Mouse (Mus musculus) CD8-positive naive resting alpha-beta T cell, adult 57 days (primary cell): Measurements from ENCODE around the gene Krtap5-1. TPM values are rescaled to one million over a fixed set of nuclear protein-coding genes. Genes with fewer than 3 reads are reported as not detected.

ENCODE experiments used
- total RNA-seq: library from RNA; stranded (reverse); gene quantifications from one replicate; pipeline ENCODE4 v1.2.4, GENCODE M21; 2023

Gene Krtap5-1
- total RNA-seq: not detected

DNA sequence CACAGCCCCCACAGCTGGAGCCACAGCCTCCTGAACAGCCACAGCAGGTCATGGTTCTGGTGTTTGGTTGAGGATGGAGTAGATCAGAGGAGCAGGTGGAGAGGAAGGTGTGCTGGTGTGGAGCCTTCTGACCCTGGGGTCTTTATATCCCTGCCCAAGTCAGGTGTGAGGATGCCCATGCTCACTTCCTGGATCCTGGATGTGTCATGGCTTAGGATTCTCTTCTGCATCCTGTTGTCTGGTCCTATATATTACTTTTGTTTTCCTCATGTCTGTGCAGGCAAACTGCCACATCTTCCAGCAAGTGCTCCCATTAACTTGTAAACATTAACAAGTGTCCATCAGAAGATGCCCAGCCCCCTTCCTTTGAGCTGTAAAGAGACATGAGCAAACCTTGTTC is at the start of gene Krtap5-1:
Gene Krtap5-1 (minus strand): TSS at position 101 of the 400 bp plus-strand sequence.

DNA sequence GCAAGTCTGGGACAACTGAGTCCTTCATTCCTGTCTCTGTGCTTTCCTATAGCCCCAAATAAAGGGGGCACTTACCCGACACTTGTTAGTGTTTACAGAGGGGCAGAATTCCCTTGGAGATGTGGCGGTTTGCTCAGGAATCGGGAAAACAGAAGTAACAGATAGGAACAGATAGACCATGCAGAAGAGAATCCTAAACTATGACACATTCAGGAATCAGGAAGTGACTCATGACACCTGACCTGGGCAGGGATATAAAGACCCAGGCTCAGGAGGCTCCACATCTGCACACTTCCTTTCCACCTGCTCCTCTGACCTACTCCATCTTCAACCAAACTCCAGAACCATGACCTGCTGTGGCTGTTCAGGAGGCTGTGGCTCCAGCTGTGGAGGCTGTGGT is 6.3 kb upstream of the Krtap5-1 start, which contains the start of gene Krtap5-4:
Gene Krtap5-4 (plus strand): TSS at position 301 of the 400 bp plus-strand sequence.

GRCm38 (mm10) chr7:142274263-142274662 is 22.7 kb downstream of the Krtap5-1 start, which contains the start of gene Gm4559:
Gene Gm4559 (minus strand): TSS chr7:142274363.

GRCm38 (mm10) chr7:142258254-142258653 is 38.7 kb downstream of the Krtap5-1 start, which contains the start of gene Gm2431:
Gene Gm2431 (minus strand): TSS chr7:142258354.

Other genes starting within 250 kb of the Krtap5-1 start
- gene Mob2, start 236.1 kb downstream of the Krtap5-1 start, total RNA-seq: 56.5 TPM
- gene Dusp8, start 201.3 kb downstream of the Krtap5-1 start, total RNA-seq: 3.0 TPM
- gene Gm45618, start 176.4 kb downstream of the Krtap5-1 start, total RNA-seq: not detected
- gene Gm39115, start 161.1 kb downstream of the Krtap5-1 start, total RNA-seq: not detected
- gene Gm45337, start 152.5 kb downstream of the Krtap5-1 start, total RNA-seq: not detected
- gene Gm29735, start 140.0 kb downstream of the Krtap5-1 start, total RNA-seq: not detected
- not detected for gene Gm4553, start 131.4 kb downstream of the Krtap5-1 start, total RNA-seq
- not detected for gene Krtap5-2, start 121.1 kb downstream of the Krtap5-1 start, total RNA-seq
- gene Gm10153, start 106.7 kb downstream of the Krtap5-1 start, total RNA-seq: not detected
- gene Krtap5-3, start 95.8 kb downstream of the Krtap5-1 start, total RNA-seq: not detected
- not detected for gene Gm7579, start 85.3 kb downstream of the Krtap5-1 start, total RNA-seq
- gene Krtap5-5, start 67.1 kb downstream of the Krtap5-1 start, total RNA-seq: not detected
- gene Gm40460, start 56.0 kb downstream of the Krtap5-1 start, total RNA-seq: not detected
- gene Gm2431, start 38.8 kb downstream of the Krtap5-1 start, total RNA-seq: not detected
- not detected for gene Gm4559, start 22.8 kb downstream of the Krtap5-1 start, total RNA-seq
- not detected for gene Krtap5-4, start 6.4 kb upstream of the Krtap5-1 start, total RNA-seq
- gene Ifitm10, start 76.6 kb upstream of the Krtap5-1 start, total RNA-seq: 14.5 TPM
- 3.6 TPM for gene Gm49369, start 85.5 kb upstream of the Krtap5-1 start, total RNA-seq
- 213 TPM for gene Ctsd, start 90.9 kb upstream of the Krtap5-1 start, total RNA-seq
- not detected for gene Syt8, start 137.7 kb upstream of the Krtap5-1 start, total RNA-seq
- not detected for gene Tnni2, start 144.7 kb upstream of the Krtap5-1 start, total RNA-seq
- gene Lsp1, start 163.7 kb upstream of the Krtap5-1 start, total RNA-seq: 696 TPM
- 46.5 TPM for gene Tnnt3, start 201.7 kb upstream of the Krtap5-1 start, total RNA-seq
- 14.5 TPM for gene Mrpl23, start 235.6 kb upstream of the Krtap5-1 start, total RNA-seq